Mouse (Mus musculus): ENCODE results near the gene Gm28051. TPM values are rescaled to one million over a fixed set of nuclear protein-coding genes. Genes with fewer than 3 reads are reported as not detected.

Gm28051 gene
- not detected for total RNA-seq (2021)
- long read RNA-seq, experiment 1: 0 reads
- long read RNA-seq, experiment 2, partial matches to known transcripts: 0 of 1 reads
- long read RNA-seq, experiment 2, other reads (novel, unspliced or antisense): 1 of 1 reads

GRCm38 (mm10) chr12:102757689-102758402 is at the start of gene Gm28051, which contains the start of the genes Gon7 and Ubr7:
TSS of gene Gm28051 (minus strand) at chr12:102757765.
TSS of gene Gon7 (minus strand) at chr12:102757803.
TSS of gene Ubr7 (plus strand) at chr12:102757967.
- peak; percentile 91 to 97 for DNase-seq (ENCODE audit: low spot score in 2 of 2)

GRCm38 (mm10) chr12:102799528-102799927 is 42.0 kb upstream of the Gm28051 start:
- DNase-seq (ENCODE audit: low spot score in 2 of 2): no peak

GRCm38 (mm10) chr12:102787927-102788326 is 30.4 kb upstream of the Gm28051 start:
- no peak for DNase-seq (ENCODE audit: low spot score in 2 of 2)

GRCm38 (mm10) chr12:102785593-102785985 is 28.0 kb upstream of the Gm28051 start:
- DNase-seq (ENCODE audit: low spot score in 2 of 2): no peak

GRCm38 (mm10) chr12:102784899-102785592 is 27.5 kb upstream of the Gm28051 start:
- no peak for DNase-seq (ENCODE audit: low spot score in 2 of 2)

- DNase-seq (ENCODE audit: low spot score in 2 of 2): no peak
Measured at GRCm38 (mm10) chr12:102782841-102783240, 25.3 kb upstream of the Gm28051 start.

GRCm38 (mm10) chr12:102779452-102779851 is 21.9 kb upstream of the Gm28051 start:
- no peak for DNase-seq (ENCODE audit: low spot score in 2 of 2)

GRCm38 (mm10) chr12:102778151-102778550 is 20.6 kb upstream of the Gm28051 start:
- DNase-seq (ENCODE audit: low spot score in 2 of 2): no peak

- no peak for DNase-seq (ENCODE audit: low spot score in 2 of 2)
Measured at GRCm38 (mm10) chr12:102776035-102776434, 18.5 kb upstream of the Gm28051 start.

- DNase-seq (ENCODE audit: low spot score in 2 of 2): no peak
Measured at GRCm38 (mm10) chr12:102772676-102773075, 15.1 kb upstream of the Gm28051 start.

- DNase-seq (ENCODE audit: low spot score in 2 of 2): no peak
Measured at GRCm38 (mm10) chr12:102771601-102772000, 14.0 kb upstream of the Gm28051 start.

GRCm38 (mm10) chr12:102769000-102769399 is 11.4 kb upstream of the Gm28051 start:
- DNase-seq (ENCODE audit: low spot score in 2 of 2): no peak

GRCm38 (mm10) chr12:102763696-102764095 is 6.1 kb upstream of the Gm28051 start:
- no peak for DNase-seq (ENCODE audit: low spot score in 2 of 2)

GRCm38 (mm10) chr12:102761668-102762067 is 4.1 kb upstream of the Gm28051 start:
- DNase-seq (ENCODE audit: low spot score in 2 of 2): no peak

GRCm38 (mm10) chr12:102758936-102759335 is 1.4 kb upstream of the Gm28051 start:
- DNase-seq (ENCODE audit: low spot score in 2 of 2): no peak

GRCm38 (mm10) chr12:102758403-102758756 is 815 bp upstream of the Gm28051 start, which contains the start of gene Gm20604:
TSS of gene Gm20604 (minus strand) at chr12:102758672.
- no peak for DNase-seq (ENCODE audit: low spot score in 2 of 2)

- DNase-seq (ENCODE audit: low spot score in 2 of 2): peak; percentile 75 to 92
Measured at GRCm38 (mm10) chr12:102757055-102757688, 393 bp downstream of the Gm28051 start.

GRCm38 (mm10) chr12:102756304-102756703 is 1.3 kb downstream of the Gm28051 start:
- no peak for DNase-seq (ENCODE audit: low spot score in 2 of 2)

- no peak for DNase-seq (ENCODE audit: low spot score in 2 of 2)
Measured at GRCm38 (mm10) chr12:102748256-102748655, 9.3 kb downstream of the Gm28051 start.

- no peak for DNase-seq (ENCODE audit: low spot score in 2 of 2)
Measured at GRCm38 (mm10) chr12:102744839-102745238, 12.7 kb downstream of the Gm28051 start.

Data from gastrocnemius, postnatal 4 days (tissue).